Mouse (Mus musculus) MEL (cell line): Measurements from ENCODE around the gene Cdk14.

ENCODE experiments used
- BHLHE40 ChIP-seq: IDR thresholded peaks from 2 replicates; pipeline ENCODE4 v1.6.1; 2012; ENCODE audit warnings: low read depth, mild to moderate bottlenecking, inconsistent platforms, low read length, improper control_type of control experiment, borderline replicate concordance
- CTCF ChIP-seq, 3 experiments: IDR thresholded peaks in 2 of 3; conservative IDR thresholded peaks in 1 of 3; 2 replicates each; pipeline ENCODE4 v1.5.1; 2011 to 2012; ENCODE audit warnings: low read length in 3 of 3, low read depth in 2 of 3, mild to moderate bottlenecking in 2 of 3, improper control_type of control experiment in 1 of 3, inconsistent platforms in 1 of 3, mixed read lengths in 1 of 3, moderate library complexity in 1 of 3; ENCODE audit not compliant: control insufficient read depth in 1 of 3, insufficient read depth in 1 of 3, poor library complexity in 1 of 3, severe bottlenecking in 1 of 3
- GABPA ChIP-seq: IDR thresholded peaks from 2 replicates; pipeline ENCODE4 v1.6.1; 2012; ENCODE audit warnings: low read depth, mild to moderate bottlenecking, inconsistent platforms, low read length, improper control_type of control experiment, moderate library complexity
- HCFC1 ChIP-seq: IDR thresholded peaks from 2 replicates; pipeline ENCODE4 v1.6.1; 2012; ENCODE audit warnings: low read depth, mild to moderate bottlenecking, inconsistent platforms, low read length, improper control_type of control experiment, moderate library complexity
- KAT2A ChIP-seq: conservative IDR thresholded peaks from 2 replicates; pipeline ENCODE4 v1.6.1; 2012; ENCODE audit warnings: low read depth, low read length, improper control_type of control experiment, inconsistent platforms
- MAX ChIP-seq: IDR thresholded peaks from 2 replicates; pipeline ENCODE4 v1.6.1; 2011; ENCODE audit warnings: low read length, improper control_type of control experiment
- MYC ChIP-seq: IDR thresholded peaks from 2 replicates; pipeline ENCODE4 v1.6.1; 2011; ENCODE audit warnings: low read depth, mild to moderate bottlenecking, low read length, improper control_type of control experiment, moderate library complexity
- POLR2A ChIP-seq, 2 experiments: IDR thresholded peaks; 2 replicates each; pipeline ENCODE4 v1.6.1; 2011 to 2012; ENCODE audit warnings: low read length in 2 of 2, mild to moderate bottlenecking in 2 of 2, control low read depth in 1 of 2, improper control_type of control experiment in 1 of 2, low read depth in 1 of 2, moderate library complexity in 1 of 2; ENCODE audit not compliant: control insufficient read depth in 1 of 2, insufficient read depth in 1 of 2, poor library complexity in 1 of 2
- RCOR1 ChIP-seq: IDR thresholded peaks from 2 replicates; pipeline ENCODE4 v1.6.1; 2012; ENCODE audit warnings: low read depth, mild to moderate bottlenecking, inconsistent platforms, low read length, improper control_type of control experiment
- UBTF ChIP-seq: IDR thresholded peaks from 2 replicates; pipeline ENCODE4 v1.6.1; 2012; ENCODE audit warnings: low read depth, mild to moderate bottlenecking, inconsistent platforms, low read length, improper control_type of control experiment, moderate library complexity, borderline replicate concordance; ENCODE audit not compliant: insufficient read depth

- no peak for TF ChIP-seq BHLHE40
- no peak for TF ChIP-seq KAT2A
- TF ChIP-seq RCOR1 = no peak
- no peak for TF ChIP-seq MAX
- no peak for TF ChIP-seq GABPA
- TF ChIP-seq MYC = no peak
- TF ChIP-seq POLR2A (IDR thresholded peaks at IDR 0.05; ENCODE audit: control insufficient read depth in 1 of 2, insufficient read depth in 1 of 2, low read depth in 1 of 2, low read length in 2 of 2, poor library complexity in 1 of 2) = no peak
- TF ChIP-seq CTCF (IDR thresholded peaks at IDR 0.05 in 2 of 3, conservative IDR thresholded peaks at IDR 0.05 in 1 of 3; ENCODE audit: control insufficient read depth in 1 of 3, insufficient read depth in 1 of 3, low read depth in 2 of 3, low read length in 3 of 3, poor library complexity in 1 of 3, severe bottlenecking in 1 of 3) = no peak
- no peak for TF ChIP-seq UBTF
- TF ChIP-seq HCFC1 = no peak
Observed at GRCm38 (mm10) chr5:4801096-4801850, 618.8 kb downstream of the Cdk14 start.
